ENCODE assay signal across 8 mouse cellular contexts in the genomic region with DNA sequence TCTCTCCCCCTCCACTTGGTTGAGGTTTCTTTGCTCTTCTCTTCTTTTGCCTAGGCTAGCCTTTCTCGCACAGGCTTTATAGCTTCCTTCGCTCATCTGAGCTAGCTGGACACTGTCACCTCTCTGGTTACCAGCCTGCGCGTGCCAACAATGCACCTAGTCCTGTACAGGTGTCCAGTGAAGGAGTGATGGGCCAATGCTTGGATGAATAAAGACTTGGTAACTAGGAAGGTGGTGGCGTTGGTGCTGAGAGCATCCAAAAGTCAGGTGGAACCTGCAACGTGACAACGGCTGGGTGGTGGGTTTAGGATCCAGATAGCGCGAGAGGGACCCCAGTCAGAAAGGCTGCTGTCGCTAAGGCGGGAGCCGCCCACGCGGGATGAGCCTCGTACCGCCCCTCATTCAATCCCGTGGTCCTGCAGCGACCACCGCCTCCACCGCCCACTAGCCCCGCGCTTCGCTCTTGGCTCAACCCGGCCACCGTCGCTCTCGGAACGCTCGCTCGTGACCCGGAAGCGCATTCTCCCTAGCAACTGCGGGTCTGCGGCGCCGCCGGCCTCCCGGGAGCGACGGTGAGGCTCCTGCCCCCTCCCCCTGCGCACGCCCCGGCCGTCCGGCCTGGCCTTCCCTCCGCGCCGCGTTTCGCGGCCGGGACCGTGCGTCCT. TPM values are rescaled to one million over a fixed set of nuclear protein-coding genes. Genes with fewer than 3 reads are reported as not detected.
DNase-seq lines count a peak whose midpoint lies in the region; ATAC-seq lines count a peak whose summit lies in the region.

A gene (plus strand): TSS at position 509 of the 665 bp plus-strand sequence.

- no peaks in the 10 kb centered on the region for H3K9me3 ChIP-seq in hindbrain, embryonic 11.5 days (ENCODE audit: control insufficient read depth, low read length)

- H3K4me2 ChIP-seq in hindbrain, embryonic 11.5 days (replicated peaks; ENCODE audit: low read depth, low read length): peak within 1 kb of the TSS; percentile 77

- H3K4me3 ChIP-seq in hindbrain, embryonic 11.5 days (ENCODE audit: low read depth, low read length): peak within 1 kb of the TSS; percentile 93

- H3K27me3 ChIP-seq in hindbrain, embryonic 11.5 days (ENCODE audit: control insufficient read depth, insufficient read depth, low read length): no peaks in the 10 kb centered on the region

- peak; percentile 98 for ATAC-seq in hindbrain, embryonic 11.5 days (ENCODE audit: low FRiP score)

- 3% methylated on average over 52 of the region's 54 CpGs for WGBS in hindbrain, embryonic 11.5 days

- no peaks in the 10 kb centered on the region for H3K4me1 ChIP-seq in hindbrain, embryonic 11.5 days (replicated peaks; ENCODE audit: control insufficient read depth, insufficient read depth, low read length)

- peak; percentile 88 for DNase-seq in MN1 (ENCODE audit: low spot score)
- peak; percentile 81 for DNase-seq in cerebellum, adult 9-10 months
- peak; percentile 72 to 89 for DNase-seq in frontal cortex, adult 2 months (ENCODE audit: extremely low spot score in 1 of 2, low spot score in 1 of 2)
- DNase-seq in hindbrain, embryonic 11.5 days (ENCODE audit: low spot score): peak; percentile 94
- peak; percentile 84 to 89 for DNase-seq in layer of hippocampus, postnatal 10 days (ENCODE audit: low spot score in 2 of 2)
- peak; percentile 89 for DNase-seq in lung, postnatal 10 days
- DNase-seq in ovary, postnatal 36 days (ENCODE audit: low spot score): peak; percentile 89
- peak; percentile 81 for DNase-seq in thymus, postnatal 25 days

- H3K9ac ChIP-seq in hindbrain, embryonic 11.5 days (ENCODE audit: low read depth, low read length): peak within 1 kb of the TSS; percentile 93

- H3K36me3 ChIP-seq in hindbrain, embryonic 11.5 days (ENCODE audit: control insufficient read depth, insufficient read depth, low read length): no peaks in the 10 kb centered on the region

- H3K27ac ChIP-seq in hindbrain, embryonic 11.5 days (ENCODE audit: low read depth, low read length): peak within 1 kb of the TSS; percentile 89

RNA-seq across cellular contexts. Expression of the gene that starts here (rescaled TPM):
- polyA plus RNA-seq in frontal cortex, adult 2 months (2012; rRNA removed): 21.7 and 22.7 TPM in 2 replicates
- polyA plus RNA-seq in hindbrain, embryonic 11.5 days (2014; fragmentation: Nextera tagmentation; extraction: Ambion mirVana): 35.9 TPM in 2 replicates
- total RNA-seq in layer of hippocampus, postnatal 10 days (2021): 10 to 100 TPM; 27.6 to 28.7 TPM

Comparison
In these comparisons a context has a peak if more than half of its experiments do, and no peak if none do; other contexts are left out.
1. Peak in every context shown above with its lines: DNase-seq, ATAC-seq, H3K4me3 ChIP-seq and H3K27ac ChIP-seq.